Mouse (Mus musculus) liver, embryonic 16.5 days (tissue): Measurements from ENCODE around the gene Zfp518a. TPM values are rescaled to one million over a fixed set of nuclear protein-coding genes. Genes with fewer than 3 reads are reported as not detected.

Experiments
- ATAC-seq: fragments of 200-750 bp; cut with Nextera tagmentation; 2 replicates; pipeline ENCODE4 v1.8.0; 2017; ENCODE audit warnings: low read depth, mild to moderate bottlenecking, moderate number of reproducible peaks, moderate library complexity
- H3K27ac ChIP-seq: fragments of 300-500 bp; sonication (generic); 2 replicates; pipeline ENCODE4 v1.5.1; 2014; ENCODE audit warnings: mild to moderate bottlenecking, low read length
- H3K27me3 ChIP-seq: fragments of 300-500 bp; sonication (generic); 2 replicates; pipeline ENCODE4 v1.6.1; 2014; ENCODE audit warnings: low read depth, low read length, mixed read lengths; ENCODE audit not compliant: control insufficient read depth, insufficient read depth
- H3K36me3 ChIP-seq: fragments of 300-500 bp; sonication (generic); 2 replicates; pipeline ENCODE4 v1.6.1; 2014; ENCODE audit warnings: mild to moderate bottlenecking; ENCODE audit not compliant: control insufficient read depth, insufficient read depth
- H3K4me1 ChIP-seq: fragments of 300-500 bp; sonication (generic); 2 replicates; pipeline ENCODE4 v1.6.1; 2014; ENCODE audit warnings: low read depth, low read length, mixed read lengths; ENCODE audit not compliant: control insufficient read depth
- H3K4me2 ChIP-seq: fragments of 300-500 bp; sonication (generic); 2 replicates; pipeline ENCODE4 v1.6.1; 2014; ENCODE audit warnings: low read depth, low read length, mixed read lengths
- H3K4me3 ChIP-seq: fragments of 300-500 bp; sonication (generic); 2 replicates; pipeline ENCODE4 v1.5.1; 2014; ENCODE audit warnings: low read depth, mild to moderate bottlenecking, low read length
- H3K9ac ChIP-seq: fragments of 300-500 bp; sonication (generic); 2 replicates; pipeline ENCODE4 v1.6.1; 2014; ENCODE audit warnings: low read depth, low read length
- H3K9me3 ChIP-seq: fragments of 300-500 bp; sonication (generic); replicated peaks from 2 replicates; pipeline ENCODE4 v1.6.1; 2016; ENCODE audit warnings: low read length; ENCODE audit not compliant: control insufficient read depth
- WGBS: fragments of 180-500 bp; shearing (Covaris S2); extraction: QIAGEN DNeasy Blood & Tissue Kit; methylation state at CpG from one replicate; pipeline ENCODE4 v1.1.7; 2014; ENCODE audit not compliant: insufficient replicate concordance; 5-methylcytosine and 5-hydroxymethylcytosine counted together
- polyA plus RNA-seq: library from polyadenylated mRNA; unstranded; fragments of >200 nt; fragmentation: Nextera tagmentation; extraction: Ambion mirVana; gene quantifications from 2 replicates; pipeline ENCODE4 v1.2.1, GENCODE M21; 2015

Zfp518a gene
- polyA plus RNA-seq, 1 experiment from 2014 or later = 4.0 TPM

DNA sequence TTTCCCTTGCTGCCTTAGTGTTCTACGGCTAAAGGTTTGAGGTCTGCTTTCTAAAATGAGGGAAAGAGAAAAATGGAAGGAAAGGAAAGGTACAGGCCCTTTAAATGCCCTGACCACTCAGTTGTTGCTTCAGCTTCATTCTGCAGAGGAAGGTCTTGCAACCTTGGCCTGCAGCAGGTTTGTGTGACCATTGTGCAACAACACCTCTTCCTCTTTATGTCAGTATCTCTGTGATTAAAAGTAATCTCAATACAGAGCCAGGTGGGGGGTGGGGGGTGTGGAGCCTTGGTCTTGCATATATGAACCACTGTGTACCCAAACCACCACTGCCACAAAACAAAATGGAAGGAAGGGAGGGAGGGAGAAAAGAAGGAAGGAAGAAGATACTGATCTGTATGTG lies 5.6 kb upstream of the Zfp518a start:
- Histone ChIP-seq H3K27ac (no peak overlapping the region), H3K4me3 (no peak overlapping the region), H3K36me3 (no peaks in the 10 kb centered on the region), H3K9me3 (no peaks in the 10 kb centered on the region; the same call in 1 of the 2 replicates), H3K9ac (no peak overlapping the region), H3K4me2 (no peak overlapping the region), H3K27me3 (peaks cover 25% of the 10 kb centered on the region), H3K4me1 (no peaks in the 10 kb centered on the region)
- WGBS = 57% methylated on average over 1 of the region's 1 CpGs
- no peak for ATAC-seq

DNA sequence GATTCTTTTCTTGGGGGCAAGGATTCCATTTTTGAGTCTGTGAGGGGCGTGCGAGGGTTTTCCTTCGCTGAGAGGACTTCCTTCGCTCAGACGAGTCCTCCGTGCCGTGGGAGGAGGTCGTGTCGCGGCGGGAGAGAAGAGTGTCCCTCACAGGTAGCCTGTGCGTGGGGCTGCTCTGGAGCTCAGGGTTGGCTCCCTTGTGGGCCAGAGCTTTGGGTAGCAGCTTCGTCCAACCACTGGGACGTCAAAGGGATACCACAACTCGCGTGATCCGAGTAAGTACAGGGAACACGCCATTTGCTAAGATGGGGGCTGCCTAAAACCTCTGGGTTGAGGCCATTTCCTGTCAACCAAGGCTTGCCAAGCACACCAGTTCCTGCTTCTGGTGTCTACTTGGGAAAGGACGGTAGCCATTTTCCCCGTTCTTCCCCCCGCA lies 416 bp upstream of the Zfp518a start:
- ATAC-seq = 0 out of 2 replicates have a peak, but pooled peaks have one; percentile 3
- WGBS = 52% methylated on average over 21 of the region's 21 CpGs
- peaks cover 14% of the 10 kb centered on the region for H3K27me3 ChIP-seq
- peak overlapping the region; percentile 81 for H3K27ac ChIP-seq
- no peaks in the 10 kb centered on the region for H3K36me3 ChIP-seq
- H3K4me2 ChIP-seq = peak overlapping the region; percentile 73
- H3K4me1 ChIP-seq = peaks cover 5% of the 10 kb centered on the region
- H3K9me3 ChIP-seq = no peaks in the 10 kb centered on the region; the same call in 1 of the 2 replicates
- peak overlapping the region; percentile 84 for H3K4me3 ChIP-seq
- peak overlapping the region; percentile 75 for H3K9ac ChIP-seq

DNA sequence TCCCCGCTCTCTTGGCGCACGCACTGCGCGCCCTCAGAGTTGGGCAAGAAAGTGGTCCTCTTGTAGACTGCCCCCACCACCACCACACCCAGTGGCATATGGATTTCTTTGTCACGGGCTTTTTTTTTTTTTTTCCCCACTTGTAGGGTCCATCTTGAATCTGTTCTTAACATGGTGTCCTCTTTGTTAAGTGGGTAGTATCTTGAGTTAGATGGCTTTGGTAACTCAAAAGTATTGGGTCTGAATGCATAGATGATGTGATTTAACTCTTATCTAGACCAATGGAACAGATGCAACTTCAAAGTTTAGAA lies 843 bp downstream of the Zfp518a start:
- Histone ChIP-seq H3K36me3 (no peaks in the 10 kb centered on the region), H3K9me3 (no peaks in the 10 kb centered on the region; the same call in 1 of the 2 replicates), H3K27ac (no peak overlapping the region), H3K27me3 (peaks cover 10% of the 10 kb centered on the region), H3K4me1 (peaks cover 5% of the 10 kb centered on the region), H3K9ac (peak overlapping the region; percentile 75), H3K4me3 (peak overlapping the region; percentile 84), H3K4me2 (peak overlapping the region; percentile 73)
- ATAC-seq = no peak
- under 1% methylated on average over 6 of the region's 6 CpGs for WGBS

DNA sequence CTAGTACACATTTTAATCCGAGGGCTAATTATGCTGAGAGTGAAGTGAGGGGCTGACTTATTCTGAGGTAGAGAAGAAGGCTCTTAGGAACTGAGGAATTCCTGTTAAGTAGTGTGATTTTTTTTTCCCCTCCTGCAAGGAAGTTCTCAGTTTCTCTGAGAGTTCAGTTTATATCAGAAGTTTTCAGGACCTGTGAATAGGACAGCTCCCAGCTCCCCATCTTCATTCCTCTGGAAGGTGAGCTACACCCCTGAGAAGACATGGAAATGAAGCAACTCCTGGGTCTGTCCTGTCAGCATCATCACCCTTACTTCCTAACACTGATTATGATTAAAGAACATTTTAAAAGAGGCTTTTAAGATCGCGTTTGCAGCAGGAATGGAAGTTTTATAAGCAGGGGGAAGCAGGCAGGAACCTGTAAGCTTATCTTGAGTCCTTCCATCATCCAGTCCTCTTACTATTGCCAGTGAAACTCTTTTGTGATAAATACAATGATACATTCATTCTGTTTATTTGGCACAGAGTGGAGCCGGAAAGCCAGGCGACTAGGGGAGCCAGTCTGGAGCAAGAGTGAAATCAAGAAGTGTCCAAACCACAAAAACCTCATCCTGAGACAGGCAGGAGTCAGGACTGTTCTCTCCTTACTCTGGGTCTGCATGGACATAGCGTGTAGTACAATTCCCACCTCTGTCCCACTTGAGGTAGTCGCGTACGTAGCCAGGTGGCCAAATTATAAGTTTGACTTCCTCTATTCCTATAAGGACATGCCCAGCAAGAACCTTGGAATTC lies 37.3 kb downstream of the Zfp518a start:
- 44% methylated on average over 9 of the region's 9 CpGs for WGBS
- Histone ChIP-seq H3K4me1 (no peaks in the 10 kb centered on the region), H3K36me3 (no peaks in the 10 kb centered on the region), H3K9ac (no peak overlapping the region), H3K4me3 (no peak overlapping the region), H3K4me2 (no peak overlapping the region), H3K27ac (no peak overlapping the region), H3K9me3 (no peaks in the 10 kb centered on the region), H3K27me3 (no peaks in the 10 kb centered on the region)
- no peak for ATAC-seq

DNA sequence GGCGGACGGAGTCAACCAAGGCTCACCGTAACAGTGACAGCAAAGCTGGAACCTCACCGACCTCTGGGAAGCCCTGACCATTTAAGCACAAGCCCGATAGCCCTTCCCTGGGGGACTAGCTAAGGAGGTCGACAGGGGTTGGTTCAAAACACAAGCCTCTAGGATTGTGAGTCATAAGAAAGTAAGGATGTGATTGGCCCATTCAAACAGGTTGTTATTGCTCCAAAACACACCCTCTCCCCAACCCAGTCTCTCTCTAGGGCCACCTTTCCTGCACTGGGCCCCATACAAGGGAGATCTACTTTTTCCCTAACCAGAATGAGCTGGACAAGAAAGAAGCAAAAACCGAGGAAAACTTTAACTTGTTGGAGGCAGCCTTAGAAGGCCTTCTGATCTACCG lies 40.9 kb downstream of the Zfp518a start:
- 54% methylated on average over 8 of the region's 8 CpGs for WGBS
- no peak for ATAC-seq
- H3K4me2 ChIP-seq = no peak overlapping the region

DNA sequence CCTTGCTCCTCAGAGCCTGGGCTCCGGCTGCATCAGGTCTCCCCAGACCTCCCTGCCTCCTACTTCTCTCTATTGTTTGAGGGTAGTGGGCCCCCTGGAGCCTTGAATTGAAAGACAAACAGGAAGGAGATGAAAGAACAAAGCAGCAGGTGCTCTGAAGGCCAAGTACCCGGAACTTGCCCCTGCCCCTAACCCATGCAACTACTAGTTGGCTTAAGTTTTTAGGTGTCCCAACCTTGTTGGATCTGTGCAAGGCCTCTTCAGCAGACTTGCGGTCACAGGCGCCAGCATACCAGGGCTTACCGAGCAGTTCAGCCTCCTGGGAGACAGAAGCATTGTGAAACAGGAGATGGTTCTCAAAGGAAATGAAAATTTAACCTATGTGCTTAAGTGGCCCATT lies 41.5 kb downstream of the Zfp518a start:
- ATAC-seq = no peak
- H3K27ac ChIP-seq = no peak overlapping the region
- H3K9me3 ChIP-seq = no peaks in the 10 kb centered on the region
- no peaks in the 10 kb centered on the region for H3K36me3 ChIP-seq
- H3K4me1 ChIP-seq = no peaks in the 10 kb centered on the region
- no peak overlapping the region for H3K4me3 ChIP-seq
- 42% methylated on average over 5 of the region's 5 CpGs for WGBS
- no peak overlapping the region for H3K4me2 ChIP-seq
- no peak overlapping the region for H3K9ac ChIP-seq
- H3K27me3 ChIP-seq = no peaks in the 10 kb centered on the region

More for the DNA sequence above, 40.9 kb downstream of the Zfp518a start:
- Histone ChIP-seq H3K4me3 (no peak overlapping the region), H3K36me3 (no peaks in the 10 kb centered on the region), H3K27ac (no peak overlapping the region), H3K9ac (no peak overlapping the region), H3K4me1 (no peaks in the 10 kb centered on the region), H3K27me3 (no peaks in the 10 kb centered on the region), H3K9me3 (no peaks in the 10 kb centered on the region)

DNA sequence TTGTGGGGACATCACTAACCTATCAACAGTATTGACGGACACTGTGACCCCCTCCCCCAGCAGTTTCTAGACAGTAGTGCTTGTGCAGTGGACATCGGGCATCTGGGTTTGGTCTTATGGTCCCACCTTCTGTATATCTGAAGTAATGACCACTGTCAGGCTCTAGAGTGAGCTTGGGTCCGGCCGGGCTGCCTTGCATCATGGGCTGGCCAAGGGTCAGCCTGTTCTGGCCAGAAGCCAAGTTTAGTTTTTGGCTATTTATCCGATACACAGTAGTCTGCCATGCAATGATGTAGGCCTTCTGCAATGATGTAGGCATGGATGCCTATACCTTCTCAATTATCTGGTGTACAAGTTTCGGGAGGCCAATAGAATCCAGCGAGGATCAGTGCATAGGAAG lies 49.0 kb downstream of the Zfp518a start:
- no peaks in the 10 kb centered on the region for H3K9me3 ChIP-seq
- H3K4me3 ChIP-seq = no peak overlapping the region
- no peak for ATAC-seq
- no peak overlapping the region for H3K4me2 ChIP-seq
- no peaks in the 10 kb centered on the region for H3K27me3 ChIP-seq
- 68% methylated on average over 7 of the region's 7 CpGs for WGBS
- no peaks in the 10 kb centered on the region for H3K4me1 ChIP-seq
- H3K36me3 ChIP-seq = no peaks in the 10 kb centered on the region
- no peak overlapping the region for H3K9ac ChIP-seq
- H3K27ac ChIP-seq = no peak overlapping the region

DNA sequence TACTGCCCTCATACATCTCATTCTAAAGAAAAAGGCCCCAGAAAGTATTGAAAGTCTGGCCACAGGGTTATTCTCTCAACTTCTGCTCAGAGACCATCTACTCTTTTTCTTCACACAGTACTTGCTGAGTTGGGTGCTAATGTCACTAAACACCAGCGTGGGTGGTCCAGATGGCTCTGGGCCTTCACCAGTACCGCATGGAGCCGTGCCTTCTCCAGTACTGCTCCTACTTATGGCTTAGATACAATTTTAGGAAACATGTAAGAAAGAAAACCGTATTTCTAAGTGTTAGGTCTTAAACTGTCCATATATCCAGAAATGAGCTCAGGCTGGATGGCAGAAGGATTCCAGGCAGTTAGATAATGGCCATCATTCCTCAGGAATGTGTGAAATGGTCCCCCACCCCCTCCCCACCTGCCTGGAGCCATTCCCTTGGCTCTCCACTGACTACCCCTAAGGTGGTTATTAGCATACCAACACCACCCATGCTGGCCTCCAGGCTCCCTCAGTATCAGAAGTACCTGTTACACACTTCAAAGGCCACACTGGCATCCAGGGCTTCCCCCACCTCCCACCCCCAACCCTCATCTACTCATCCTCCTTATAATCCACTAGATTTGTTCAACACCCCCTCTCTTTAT lies 52.6 kb downstream of the Zfp518a start:
- Histone ChIP-seq H3K9ac (no peak overlapping the region), H3K4me2 (no peak overlapping the region), H3K27ac (no peak overlapping the region), H3K36me3 (no peaks in the 10 kb centered on the region), H3K4me3 (no peak overlapping the region), H3K4me1 (no peaks in the 10 kb centered on the region), H3K9me3 (no peaks in the 10 kb centered on the region), H3K27me3 (no peaks in the 10 kb centered on the region)
- 55% methylated on average over 4 of the region's 4 CpGs for WGBS
- ATAC-seq = no peak

DNA sequence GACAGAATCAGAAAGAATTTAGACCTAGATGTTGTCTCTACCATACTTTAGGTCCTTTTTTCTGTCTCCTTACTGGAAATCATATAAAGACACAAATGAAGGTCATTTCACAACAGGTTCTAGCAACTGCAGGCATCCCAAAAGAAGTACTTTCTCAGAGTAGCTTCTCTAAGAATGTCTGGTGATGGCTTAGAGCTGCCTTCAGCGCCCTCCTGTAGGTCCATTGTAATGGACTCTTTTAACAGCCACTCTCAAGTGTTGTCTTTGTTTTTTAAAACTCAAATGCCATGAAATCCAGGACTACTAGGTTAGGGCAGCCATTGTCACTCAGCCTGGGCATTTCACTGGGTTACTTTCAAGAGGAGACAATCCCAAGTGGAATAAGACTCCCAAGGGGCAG lies 64.5 kb downstream of the Zfp518a start:
- H3K27ac ChIP-seq = no peak overlapping the region
- no peaks in the 10 kb centered on the region for H3K27me3 ChIP-seq
- H3K9me3 ChIP-seq = no peaks in the 10 kb centered on the region
- no peak overlapping the region for H3K4me2 ChIP-seq
- H3K9ac ChIP-seq = no peak overlapping the region
- H3K4me1 ChIP-seq = no peaks in the 10 kb centered on the region
- H3K4me3 ChIP-seq = no peak overlapping the region
- ATAC-seq = no peak
- no peaks in the 10 kb centered on the region for H3K36me3 ChIP-seq
- WGBS = 41% methylated on average over 1 of the region's 1 CpGs
